Mouse (Mus musculus) kidney, postnatal 4 days (tissue): ENCODE results near the gene Surf4.
A peak's percentile ranks its signal among the peaks of the same experiment; 100 is the strongest.

Experiments used
- DNase-seq, 2 experiments: peaks; one replicate each; pipeline ENCODE4 v3.0.0; 2021; ENCODE audit warnings: mixed read lengths in 2 of 2

Surf4 gene

DNA sequence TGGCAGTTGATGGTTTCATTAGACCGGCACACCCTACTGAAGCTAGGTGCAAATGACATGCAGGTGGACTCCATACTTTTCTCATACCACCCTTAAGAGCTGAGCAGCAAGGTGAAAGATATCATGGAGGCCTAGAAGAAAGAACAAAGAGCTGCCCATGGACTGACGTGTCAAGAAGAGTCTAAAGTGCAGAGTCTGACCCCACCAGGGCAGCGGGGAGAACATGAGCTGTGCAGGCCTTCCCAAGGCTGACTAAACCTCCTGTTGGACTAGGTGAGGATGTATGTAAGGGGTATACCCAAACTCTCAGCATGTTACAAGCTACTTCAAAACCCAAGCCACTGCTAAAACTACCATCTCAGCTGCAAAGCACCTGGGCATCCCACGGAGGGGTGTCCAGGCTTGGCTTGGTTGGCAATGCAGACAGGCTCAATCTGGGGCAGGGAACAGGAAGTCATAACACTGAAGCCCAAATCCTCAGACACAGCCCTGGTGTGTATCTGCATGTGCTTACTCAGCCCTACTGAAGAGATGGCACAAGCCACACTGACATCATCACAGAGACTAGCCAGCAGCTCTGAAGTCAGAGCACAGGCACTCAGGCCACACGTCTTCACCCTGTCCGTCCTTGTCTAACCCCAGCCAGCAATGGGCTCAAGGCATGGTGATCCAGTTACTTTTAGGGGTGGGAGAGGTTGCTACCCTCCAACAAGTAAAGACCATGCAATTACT, 5.8 kb downstream of the Surf4 start:
- no peak for DNase-seq

DNA sequence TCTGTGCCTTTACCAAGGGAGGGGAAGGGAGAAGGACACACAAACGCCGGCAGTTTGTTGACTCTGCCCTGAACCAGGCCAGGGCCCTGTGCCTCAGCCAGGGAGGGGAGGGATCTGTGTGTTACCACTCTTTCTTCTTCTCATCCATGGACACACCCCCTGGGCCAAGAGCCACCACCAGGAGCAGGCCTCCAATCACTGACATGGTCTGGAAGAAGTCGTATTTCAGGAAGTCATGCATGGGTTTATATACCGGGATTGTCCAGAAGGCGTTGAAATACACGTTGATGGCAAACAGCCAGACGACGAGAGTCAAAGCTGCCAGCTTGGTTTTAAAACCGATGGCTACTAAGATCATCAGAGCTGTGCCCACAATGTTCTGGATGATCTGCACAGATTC, 11.9 kb downstream of the Surf4 start:
- DNase-seq: no peak

DNA sequence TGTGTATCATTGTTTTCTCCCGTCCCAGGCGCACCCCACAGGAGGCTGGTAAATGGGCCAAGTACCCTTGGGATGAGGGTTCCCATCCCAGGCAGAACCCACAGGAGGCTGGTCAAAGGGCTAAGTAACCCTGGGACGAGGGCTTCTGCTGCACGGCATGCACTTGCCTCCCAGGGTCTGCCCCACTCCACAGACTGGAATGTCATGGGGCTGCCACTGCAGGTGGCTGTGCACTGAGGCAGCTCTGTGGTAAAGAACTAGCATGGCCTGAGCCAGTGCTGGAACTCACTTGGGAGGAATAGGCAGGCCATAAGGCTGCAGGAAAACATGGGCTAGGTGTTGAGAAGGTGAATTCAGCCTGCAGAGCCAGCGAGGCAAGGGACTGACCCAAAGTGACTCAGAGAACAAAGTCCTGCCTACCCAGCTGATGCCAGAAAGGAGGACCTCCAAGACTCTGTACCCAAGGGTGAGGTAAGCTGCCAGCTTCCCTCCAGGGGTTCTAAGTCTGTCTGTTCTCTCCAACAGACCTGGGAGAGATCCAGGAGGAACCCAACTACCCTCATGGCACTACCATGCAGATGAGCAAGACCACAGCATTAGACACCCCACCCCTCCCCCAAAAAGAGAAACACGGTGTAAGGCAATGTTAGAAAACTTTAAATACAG, 13.4 kb downstream of the Surf4 start:
- no peak for DNase-seq

DNA sequence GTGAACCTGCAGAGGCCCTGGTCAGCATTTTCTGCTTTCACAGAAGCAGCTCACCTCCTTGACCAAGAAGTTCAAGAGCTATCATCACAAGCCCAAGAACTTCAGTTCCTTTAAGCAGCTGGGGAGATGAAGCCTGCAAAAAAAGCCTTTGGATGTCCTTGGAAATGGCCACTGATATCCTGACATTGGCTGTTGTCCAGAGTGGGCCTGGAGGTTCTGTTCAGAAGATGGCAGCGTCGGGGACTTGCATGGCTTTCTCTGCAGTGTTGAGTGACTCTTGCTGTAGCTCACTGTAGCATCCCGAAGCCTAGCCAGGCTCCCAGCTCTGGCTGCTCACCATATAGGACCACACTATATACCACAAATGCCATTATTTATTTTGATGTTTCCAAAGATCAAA, 14.0 kb downstream of the Surf4 start:
- DNase-seq: no peak

DNA sequence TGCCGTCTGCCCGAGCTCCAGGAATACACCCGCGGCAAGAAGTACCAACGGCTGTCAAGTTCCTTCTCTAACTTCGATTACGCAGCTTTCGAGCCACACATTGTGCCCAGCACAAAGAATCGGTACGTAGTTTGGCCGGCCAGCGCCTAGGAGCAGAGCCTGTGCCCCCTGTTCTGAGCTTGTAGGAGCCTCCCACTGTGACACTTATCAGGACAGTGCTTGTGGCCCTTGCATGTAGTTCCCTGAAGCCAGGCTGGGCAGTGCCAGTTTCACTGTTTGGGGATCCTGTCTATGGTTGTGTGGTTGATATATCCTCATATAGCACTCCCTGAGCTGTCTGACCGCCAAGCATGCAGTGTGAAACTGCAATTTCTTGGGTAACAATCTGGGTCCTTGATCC, 17.0 kb downstream of the Surf4 start:
- no peak for DNase-seq

DNA sequence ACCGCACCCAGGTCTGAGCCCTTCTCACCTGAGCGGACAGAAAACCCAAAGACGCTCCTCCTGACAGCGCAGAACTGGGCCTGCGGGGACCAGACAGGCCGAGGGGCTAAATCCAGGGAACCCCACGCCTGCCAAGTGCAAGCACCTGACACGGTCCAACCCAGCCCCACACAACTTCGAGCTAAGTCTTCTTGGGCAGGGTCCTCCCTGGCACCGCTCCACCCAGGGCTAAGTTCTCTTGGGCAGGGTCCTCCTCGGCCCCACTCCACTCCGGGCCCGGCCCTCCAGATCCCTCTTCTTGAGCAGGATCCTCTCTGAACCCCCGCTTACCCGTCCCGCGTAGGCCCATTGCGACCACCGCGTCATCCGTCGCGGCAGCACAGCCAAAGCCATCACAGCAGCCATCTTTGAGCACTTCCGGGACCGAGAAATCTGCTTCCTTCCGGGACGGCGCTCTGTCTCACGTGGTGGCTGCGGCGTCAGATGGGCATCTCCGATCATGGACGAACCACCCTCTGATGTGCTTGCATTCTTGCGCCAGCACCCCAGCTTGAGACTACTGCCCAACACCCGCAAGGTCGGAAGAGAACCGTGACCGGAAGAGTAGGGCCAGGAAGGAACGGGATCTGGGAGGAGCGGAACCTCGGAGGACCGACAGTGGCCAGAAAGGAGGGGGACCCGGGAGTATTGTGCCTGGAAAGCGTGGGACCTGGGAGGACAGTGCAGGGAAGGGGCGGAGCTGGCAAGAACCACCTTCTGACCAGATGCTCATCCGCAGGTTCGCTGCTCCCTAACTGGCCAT, 17.6 kb downstream of the Surf4 start, which contains the start of the genes Surf2 and Surf1:
Surf2 (plus strand) TSS at position 441 of the 802 bp plus-strand sequence.
Surf1 (minus strand) TSS at position 604 of the 802 bp plus-strand sequence.
- DNase-seq: peak; percentile 81 to 88

DNA sequence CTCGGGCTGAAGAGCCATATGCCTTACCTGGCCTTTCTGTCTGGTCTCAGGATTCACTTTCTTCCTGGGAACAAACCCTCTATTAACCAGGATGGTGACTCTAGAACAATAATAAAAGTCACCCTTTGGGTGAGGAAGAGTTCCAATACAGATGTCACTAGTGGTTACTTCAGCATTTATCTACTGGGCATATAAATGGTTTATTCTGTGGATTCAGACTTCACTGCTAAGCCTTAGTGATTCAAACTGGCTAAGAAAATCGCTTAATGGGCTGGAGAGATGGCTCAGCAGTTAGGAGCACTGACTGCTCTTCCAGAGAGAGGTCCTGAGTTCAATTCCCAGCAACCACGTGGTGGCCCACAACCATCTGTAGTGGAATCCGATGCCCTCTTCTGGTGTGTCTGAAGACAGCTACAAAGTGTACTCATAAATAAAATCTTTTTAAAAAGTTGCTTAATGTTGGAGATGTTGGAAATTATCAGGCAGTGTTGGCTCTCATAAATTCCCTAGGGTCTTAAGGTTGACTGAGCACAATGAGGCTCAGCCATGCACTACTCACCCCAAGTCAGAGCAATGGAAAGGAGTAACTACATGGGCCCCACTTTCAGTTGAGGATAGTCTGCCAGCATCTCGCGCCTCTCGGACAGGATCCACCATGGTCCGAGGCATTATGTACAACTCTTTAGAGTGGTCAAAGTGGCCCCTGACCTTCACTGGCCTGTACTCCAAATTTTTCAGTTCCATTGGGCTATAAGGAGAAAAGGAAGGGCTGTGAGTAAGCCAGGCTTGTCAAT, 19.4 kb downstream of the Surf4 start:
- no peak for DNase-seq

DNA sequence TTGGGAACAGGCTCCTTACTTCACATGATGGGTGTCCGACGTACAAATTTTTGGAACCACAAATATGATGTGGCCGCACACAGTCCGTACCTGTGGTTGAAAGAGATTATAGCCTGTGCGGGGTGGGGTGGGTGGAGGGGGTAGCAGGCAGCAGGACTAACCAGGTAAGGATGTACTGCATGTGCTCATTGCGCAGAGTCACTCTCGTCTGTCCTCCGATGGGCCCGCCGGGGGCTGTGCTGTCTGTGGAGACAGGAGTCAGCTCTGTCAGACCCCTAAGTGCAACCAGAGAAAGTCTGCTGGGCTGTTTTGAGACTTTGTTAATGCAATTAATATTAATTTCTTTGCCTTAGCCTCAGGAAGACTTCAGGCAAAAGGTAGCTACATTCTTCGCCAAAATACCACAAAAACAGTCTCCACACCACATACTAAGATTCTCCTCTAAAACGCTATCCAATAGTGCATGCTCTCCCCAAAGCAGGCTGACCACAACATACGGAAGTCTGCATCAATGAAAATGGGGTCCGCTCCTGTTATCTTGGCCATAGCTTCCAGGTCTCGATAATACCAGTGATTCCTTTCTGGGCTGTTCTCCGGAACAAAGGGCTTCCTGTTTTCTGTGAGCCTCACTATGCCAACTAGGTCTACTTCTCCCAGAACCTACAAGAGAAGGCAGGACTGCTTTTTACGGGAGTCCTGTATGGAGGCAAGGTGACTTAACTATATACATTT, 20.1 kb downstream of the Surf4 start:
- no peak for DNase-seq

DNA sequence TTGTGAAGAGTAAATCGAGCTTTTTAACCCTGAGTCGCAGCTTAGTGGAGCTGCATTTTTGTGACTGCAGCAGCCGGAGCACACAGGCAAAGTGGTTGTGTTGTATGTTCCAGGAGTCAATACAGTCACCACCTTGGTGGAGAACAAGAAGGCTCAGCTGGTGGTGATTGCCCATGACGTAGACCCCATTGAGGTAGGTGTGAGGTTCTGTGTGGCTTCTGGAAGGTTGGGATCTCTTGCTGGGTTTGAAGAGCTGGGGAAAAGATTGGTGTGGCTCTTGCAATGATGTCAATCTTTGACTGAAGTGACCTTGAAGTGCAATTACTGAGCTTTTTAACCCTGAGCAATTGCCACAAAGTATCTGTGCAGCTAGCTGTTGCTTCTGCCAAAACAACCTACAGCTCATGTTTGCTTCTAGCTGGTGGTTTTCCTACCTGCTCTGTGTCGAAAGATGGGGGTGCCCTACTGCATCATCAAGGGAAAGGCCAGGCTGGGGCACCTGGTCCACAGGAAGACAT, 21.4 kb downstream of the Surf4 start:
- DNase-seq: no peak

DNA sequence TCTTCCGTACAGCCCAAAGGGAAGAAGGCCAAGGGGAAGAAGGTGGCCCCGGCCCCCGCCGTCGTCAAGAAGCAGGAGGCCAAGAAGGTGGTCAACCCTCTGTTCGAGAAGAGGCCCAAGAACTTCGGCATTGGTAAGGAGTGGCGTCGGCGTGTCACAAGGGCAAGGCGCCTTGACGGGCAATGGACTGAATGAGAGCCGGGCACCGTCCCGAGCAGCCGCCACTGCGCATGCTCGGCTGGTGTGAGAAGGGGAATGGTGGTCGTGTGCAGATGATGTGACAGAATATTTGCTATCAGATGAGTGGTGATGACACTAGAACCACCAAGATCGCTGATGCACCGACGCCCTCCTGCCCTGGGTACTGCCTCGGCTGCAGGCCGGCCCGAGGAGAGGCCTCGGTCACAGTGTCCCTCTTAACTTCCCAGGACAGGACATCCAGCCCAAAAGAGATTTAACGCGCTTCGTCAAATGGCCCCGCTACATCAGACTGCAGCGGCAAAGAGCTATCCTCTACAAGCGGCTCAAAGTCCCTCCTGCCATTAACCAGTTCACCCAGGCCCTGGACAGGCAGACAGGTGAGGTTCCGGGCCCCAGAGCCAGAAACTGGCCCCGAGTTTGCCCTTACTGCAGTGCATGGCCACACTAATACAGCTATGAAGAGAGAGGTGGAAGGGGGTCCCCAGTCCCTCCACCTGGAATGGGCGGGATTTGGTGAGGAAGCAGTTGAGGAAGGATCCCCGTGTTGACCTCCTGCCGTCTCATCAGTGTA, 22.5 kb downstream of the Surf4 start:
- peak; percentile 77 to 87 for DNase-seq

DNA sequence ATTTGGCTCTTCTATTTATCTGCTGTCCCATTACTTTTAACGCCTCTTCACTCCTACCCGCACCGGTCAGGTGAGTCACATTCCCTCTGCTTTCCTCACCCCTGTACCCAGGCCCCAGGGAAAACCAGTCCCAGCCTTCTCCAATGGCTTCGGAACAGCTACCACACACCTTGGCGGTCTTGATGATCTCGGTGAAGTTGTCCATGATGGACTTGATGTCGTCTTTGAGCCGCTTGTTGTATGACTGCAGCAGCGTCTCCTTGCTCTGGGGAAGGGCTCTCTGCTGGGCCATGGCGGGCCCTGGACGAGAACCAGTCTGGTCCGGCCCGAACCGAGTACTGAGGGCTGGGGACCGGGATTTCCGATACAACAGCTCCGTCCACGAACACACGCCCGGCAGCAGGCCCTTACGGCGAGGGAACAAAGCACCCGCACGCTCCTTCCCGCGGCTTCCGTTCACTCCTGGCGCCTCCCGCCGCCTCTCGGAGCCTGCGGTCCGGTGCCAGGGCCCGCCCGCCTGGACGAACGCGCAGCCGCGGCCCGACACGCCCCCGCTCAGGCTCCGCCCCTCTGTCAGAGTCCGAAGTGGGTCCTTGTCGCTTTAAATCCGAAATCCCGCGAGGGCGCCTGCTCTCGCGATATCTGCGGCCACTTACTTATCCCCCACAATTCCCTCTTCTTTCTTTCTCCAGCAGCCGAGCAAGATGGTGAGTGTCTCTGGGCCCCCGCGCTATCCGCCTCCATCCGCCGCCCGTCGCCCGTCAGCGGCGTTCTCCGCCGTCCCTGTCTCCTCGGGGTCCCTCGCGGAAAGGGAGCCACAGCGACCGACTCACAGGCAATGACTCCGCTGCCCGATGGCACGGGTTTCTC, 23.4 kb downstream of the Surf4 start, which contains the start of the genes Med22 and Rpl7a:
Med22 (minus strand) TSS at position 554 of the 870 bp plus-strand sequence.
Rpl7a (plus strand) TSS at position 641 of the 870 bp plus-strand sequence.
- peak; percentile 100 for DNase-seq

DNA sequence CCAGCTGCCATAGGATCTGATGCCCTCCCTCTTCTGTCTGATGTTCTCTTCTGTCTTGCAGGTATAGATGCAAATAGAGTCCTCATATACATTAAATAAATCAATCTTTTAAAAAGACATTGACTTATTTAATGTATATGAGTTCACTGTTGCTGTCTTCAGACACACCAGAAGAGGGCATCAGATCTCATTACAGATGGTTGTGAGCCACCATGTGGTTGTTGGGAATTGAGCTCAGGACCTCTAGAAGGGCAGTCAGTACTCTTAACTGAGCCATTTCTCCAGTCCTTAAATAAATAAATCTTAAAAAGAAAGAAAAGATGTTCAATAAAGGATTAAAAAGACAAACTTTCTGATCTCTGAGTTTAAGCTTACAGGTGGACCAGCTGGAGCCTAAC, 24.3 kb downstream of the Surf4 start:
- no peak for DNase-seq

DNA sequence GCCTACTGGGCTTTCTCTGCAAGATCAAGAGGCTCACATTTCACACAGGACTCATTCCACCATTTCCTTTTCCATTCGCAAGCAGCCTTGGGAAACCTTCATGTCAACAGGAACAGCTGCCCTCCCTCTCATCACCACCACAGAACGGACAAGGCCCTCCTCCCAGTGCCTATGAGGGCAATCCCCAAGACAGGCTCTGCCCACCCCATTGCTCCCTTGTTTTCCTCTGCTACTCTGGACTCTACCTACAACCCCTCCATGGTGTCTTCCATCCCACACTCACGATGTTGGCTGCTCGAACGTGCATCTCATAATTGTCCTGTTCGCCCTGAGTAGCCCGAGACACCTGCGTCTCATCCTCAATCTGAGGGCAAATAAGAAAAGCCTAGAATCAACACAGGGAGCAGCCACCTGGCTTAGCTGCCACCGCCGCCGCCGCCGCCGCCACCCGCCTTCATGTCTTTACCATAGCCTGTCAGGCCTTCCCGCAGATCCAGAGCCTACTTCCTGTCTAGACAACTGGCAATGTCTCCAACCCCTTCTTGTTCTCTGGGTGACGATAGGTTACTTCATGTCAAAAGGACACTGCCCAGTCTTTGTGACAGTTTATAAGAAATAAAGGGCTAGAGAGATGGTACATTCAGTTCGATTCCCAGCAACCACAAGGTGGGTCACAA, 24.9 kb downstream of the Surf4 start:
- no peak for DNase-seq

DNA sequence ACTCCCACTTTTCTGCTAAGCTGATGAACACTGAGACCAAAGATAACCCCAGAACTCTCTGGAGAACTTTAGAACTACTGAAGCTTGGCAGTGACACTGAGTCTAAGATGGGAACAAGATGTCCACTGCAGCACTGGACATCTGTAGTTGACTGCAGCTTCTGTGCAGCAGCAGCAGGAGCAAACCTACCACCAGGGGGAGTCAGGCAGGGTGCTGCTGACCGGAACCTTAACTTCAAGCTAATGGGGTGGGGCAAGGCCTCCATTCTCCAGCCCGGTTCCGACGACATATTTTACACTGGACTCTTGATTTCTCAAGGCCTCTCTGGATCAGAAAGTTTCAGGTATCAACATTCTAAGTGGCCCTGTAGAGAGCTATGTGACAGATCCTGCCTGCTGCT, 26.6 kb downstream of the Surf4 start:
- DNase-seq: peak; percentile 69 to 80

DNA sequence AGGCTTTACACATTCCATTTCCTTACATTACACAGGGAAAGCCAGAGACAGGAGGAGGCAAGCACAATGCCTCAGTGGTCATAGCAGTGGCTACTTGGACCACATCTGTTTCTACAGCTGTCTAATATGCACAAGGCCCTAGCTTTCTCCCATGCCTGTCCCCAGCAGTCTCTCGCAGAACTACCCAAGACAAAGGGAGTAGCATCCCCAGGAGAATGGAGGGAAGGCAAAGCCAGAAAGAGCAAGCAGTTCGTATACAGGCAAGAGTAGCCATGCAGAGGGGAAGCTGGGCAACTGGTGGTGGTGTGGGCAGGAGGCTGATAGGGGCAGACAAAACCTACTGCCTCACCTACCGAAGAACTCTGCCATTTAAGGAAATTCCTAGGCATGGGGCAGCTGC, 27.3 kb downstream of the Surf4 start:
- DNase-seq: no peak

DNA sequence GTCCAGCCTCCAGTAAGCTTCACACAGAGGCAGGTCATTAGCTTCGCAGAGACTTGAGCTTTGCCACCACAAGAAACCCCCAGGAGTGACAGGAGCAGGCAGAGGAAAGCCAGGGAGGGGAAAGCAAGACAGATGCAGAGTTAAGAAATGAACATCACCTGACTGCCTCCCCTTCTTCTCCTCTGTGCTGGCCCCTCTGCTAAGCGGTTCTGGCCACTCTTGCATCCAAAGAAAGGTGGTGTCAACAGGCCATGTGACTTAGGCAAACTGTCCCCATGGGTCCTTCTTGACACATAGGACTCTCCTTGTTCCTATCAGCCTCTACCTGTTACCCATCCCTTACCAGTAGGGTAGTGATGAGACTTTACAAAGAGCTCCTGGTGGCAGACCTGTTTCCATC, 27.8 kb downstream of the Surf4 start:
- no peak for DNase-seq

DNA sequence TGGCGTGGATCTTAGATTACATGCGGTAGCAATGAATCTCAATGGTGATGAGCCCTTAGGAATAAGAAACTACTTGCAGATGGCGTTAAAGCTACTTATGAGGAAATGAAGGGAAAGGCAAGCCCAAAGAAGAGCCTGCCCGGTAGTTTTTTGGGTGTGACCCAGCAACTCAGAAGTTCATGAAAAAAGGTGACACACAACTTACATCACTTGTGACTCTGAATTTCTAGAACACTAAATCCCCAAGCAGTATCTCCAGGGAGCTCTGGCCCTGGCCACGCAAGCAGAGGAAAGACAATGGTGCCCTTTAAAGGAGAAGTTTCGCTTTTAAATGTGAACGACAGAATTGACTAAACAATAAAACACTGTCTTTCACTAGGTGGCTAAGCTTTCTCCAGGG, 30.4 kb downstream of the Surf4 start:
- no peak for DNase-seq

DNA sequence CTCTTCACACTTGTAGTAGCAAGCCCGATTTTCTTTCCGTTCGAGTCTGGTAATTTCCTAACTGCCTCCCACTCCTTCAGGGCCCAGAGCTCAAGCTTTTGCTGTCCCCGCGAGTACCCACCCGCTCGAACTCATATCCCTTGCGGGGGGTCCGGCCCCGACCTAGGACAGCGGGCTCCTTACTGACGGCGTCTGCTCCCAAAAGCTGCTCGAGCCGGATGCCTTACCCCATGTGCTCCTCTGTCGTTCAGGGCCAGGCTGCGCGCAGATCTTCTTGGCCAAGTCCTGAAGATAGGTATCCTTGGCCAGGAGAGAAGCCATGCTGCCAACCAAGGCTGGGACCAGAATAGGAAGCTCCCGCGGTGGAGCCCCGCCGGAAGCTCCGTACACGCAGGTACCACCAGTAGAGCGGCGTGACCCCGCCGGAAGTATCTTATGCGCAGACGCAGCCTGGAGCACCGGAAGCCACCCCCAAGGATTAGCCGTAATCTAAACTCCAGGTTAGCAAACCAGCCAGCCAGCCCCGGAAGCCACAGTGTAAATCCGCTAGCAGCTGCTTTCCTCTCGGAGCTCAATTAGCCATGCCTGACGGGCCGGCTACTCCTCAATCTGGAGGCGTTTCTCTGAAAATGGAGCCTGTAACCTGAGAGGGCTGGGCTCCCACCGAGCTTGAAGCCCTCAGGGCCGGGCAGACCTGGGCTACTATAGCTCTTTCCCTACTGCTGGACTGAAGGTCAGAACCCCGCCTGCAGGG, 31.1 kb downstream of the Surf4 start, which contains the start of gene Surf6:
Surf6 (minus strand) TSS at position 413 of the 754 bp plus-strand sequence.
- peak; percentile 94 to 97 for DNase-seq
